8 mouse cellular contexts compared by ENCODE assay signal in the genomic region with DNA sequence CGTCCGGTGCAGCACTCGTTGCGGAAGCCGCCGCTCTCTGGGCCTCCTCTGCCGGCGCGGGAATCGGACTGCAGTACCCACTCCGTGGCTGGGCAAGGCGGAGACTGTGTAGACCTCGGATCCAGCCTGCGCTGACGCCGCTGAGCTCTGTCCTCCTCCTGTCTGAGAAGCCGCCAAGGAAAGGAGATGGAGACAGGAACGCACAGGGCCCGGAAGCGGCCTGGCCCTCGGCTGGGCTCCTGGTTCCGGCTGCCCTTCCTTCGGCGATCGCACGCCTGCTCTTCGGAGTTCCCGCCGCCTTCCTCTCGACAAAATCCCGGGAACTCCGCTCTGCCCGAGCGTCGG. TPM values are rescaled to one million over a fixed set of nuclear protein-coding genes. Genes with fewer than 3 reads are reported as not detected.
DNase-seq lines count a peak whose midpoint lies in the region; ATAC-seq and TF ChIP-seq lines count a peak whose summit lies in the region.

No protein-coding gene starts in this region.

- no peak; the same call in 1 of the 2 replicates for ATAC-seq in heart, embryonic 14.5 days (ENCODE audit: insufficient number of reproducible peaks, insufficient read depth, low FRiP score, low read depth)
- no peak for ATAC-seq in G1E (ENCODE audit: extremely low read depth, insufficient number of reproducible peaks, low FRiP score, poor library complexity, severe bottlenecking)
- no peak for ATAC-seq in hindbrain, embryonic 12.5 days (ENCODE audit: low FRiP score)
- ATAC-seq in cerebellum, adult (ENCODE audit: insufficient number of reproducible peaks, low FRiP score, low TSS enrichment): no peak; the same call in 1 of the 2 replicates

- H3K27ac ChIP-seq in heart, embryonic 14.5 days (replicated peaks in 1 of 2; ENCODE audit: control insufficient read depth in 1 of 2, insufficient read depth in 1 of 2, low read depth in 2 of 2, low read length in 2 of 2): peak overlapping the region; percentile 97 to 98
- peak overlapping the region; percentile 97 for H3K27ac ChIP-seq in hindbrain, embryonic 12.5 days

- H3K9me3 ChIP-seq in heart, embryonic 14.5 days (ENCODE audit: control insufficient read depth, low read length): no peaks in the 10 kb centered on the region
- H3K9me3 ChIP-seq in G1E (replicated peaks): no peaks in the 10 kb centered on the region
- no peaks in the 10 kb centered on the region for H3K9me3 ChIP-seq in hindbrain, embryonic 12.5 days (replicated peaks)

- peaks cover 24% of the 10 kb centered on the region for H3K36me3 ChIP-seq in heart, embryonic 14.5 days (ENCODE audit: control insufficient read depth, insufficient read depth, low read length)
- H3K36me3 ChIP-seq in G1E (replicated peaks): peaks cover 43% of the 10 kb centered on the region
- peaks cover 1% of the 10 kb centered on the region; the same call in 1 of the 2 replicates for H3K36me3 ChIP-seq in hindbrain, embryonic 12.5 days

- peak overlapping the region; percentile 98 for H3K9ac ChIP-seq in heart, embryonic 14.5 days (ENCODE audit: low read length)
- H3K9ac ChIP-seq in hindbrain, embryonic 12.5 days: peak overlapping the region; percentile 96

- H3K4me2 ChIP-seq in heart, embryonic 14.5 days (ENCODE audit: low read length): peak overlapping the region; percentile 99
- H3K4me2 ChIP-seq in hindbrain, embryonic 12.5 days (replicated peaks): peak overlapping the region; percentile 99

- peak overlapping the region; percentile 87 to 92 for H3K4me3 ChIP-seq in heart, embryonic 14.5 days (ENCODE audit: control insufficient read depth in 1 of 2, insufficient read depth in 1 of 2, low read depth in 1 of 2, low read length in 2 of 2)
- H3K4me3 ChIP-seq in G1E (ENCODE audit: low read depth, low read length): peak overlapping the region; percentile 78
- peak overlapping the region; percentile 97 for H3K4me3 ChIP-seq in hindbrain, embryonic 12.5 days

- H3K27me3 ChIP-seq in heart, embryonic 14.5 days (ENCODE audit: control insufficient read depth, insufficient read depth, low read length): no peaks in the 10 kb centered on the region
- no peaks in the 10 kb centered on the region for H3K27me3 ChIP-seq in G1E (ENCODE audit: insufficient read depth, low read length)
- no peaks in the 10 kb centered on the region for H3K27me3 ChIP-seq in hindbrain, embryonic 12.5 days

- DNase-seq in heart, adult 11 months: no peak
- no peak for DNase-seq in G1E (ENCODE audit: low spot score)
- DNase-seq in mesoderm, embryonic 11.5 days (ENCODE audit: low read depth, low spot score): peak; percentile 43
- no peak for DNase-seq in embryo, embryonic 10 days (ENCODE audit: low spot score)
- DNase-seq in left cerebral cortex, postnatal 36 days (ENCODE audit: low spot score in 2 of 2): no peak

- H3K4me1 ChIP-seq in heart, embryonic 14.5 days (ENCODE audit: control insufficient read depth in 2 of 2, insufficient read depth in 2 of 2, low read length in 2 of 2): peaks cover 3 to 25% of the 10 kb centered on the region in 2 experiments
- H3K4me1 ChIP-seq in G1E (ENCODE audit: insufficient read depth, low read depth, low read length): peaks cover 38% of the 10 kb centered on the region
- peaks cover 52% of the 10 kb centered on the region for H3K4me1 ChIP-seq in hindbrain, embryonic 12.5 days

- no peak for TF ChIP-seq CTCF in G1E (IDR thresholded peaks at IDR 0.05; ENCODE audit: low read depth, low read length)

- intact Hi-C loops in left cerebral cortex, postnatal 36 days (cut with DNase I): loop anchor here (10.0 kb wide), 1 partner anchor 483 kb away; a partner anchor contains a TSS

- WGBS in heart, embryonic 14.5 days: 0% methylated on average over 35 of the region's 35 CpGs
- under 1% methylated on average over 35 of the region's 35 CpGs for WGBS in hindbrain, embryonic 12.5 days

RNA-seq across cellular contexts. Expression of a gene that starts 0.6 kb away (rescaled TPM):
- polyA plus RNA-seq in heart, embryonic 14.5 days (2014; fragmentation: Nextera tagmentation; extraction: Ambion mirVana): 24.5 and 24.6 TPM in 2 replicates
- total RNA-seq in G1E (2014; fragmentation: Nextera tagmentation) (100 and 105 TPM in 2 replicates), G1E (2017) (105 and 131 TPM in 2 replicates)
- polyA plus RNA-seq in G1E (2012): 35.3 and 38.6 TPM in 2 replicates
- 49.1 and 53.4 TPM in 2 replicates for polyA plus RNA-seq in hindbrain, embryonic 12.5 days (2016; fragmentation: Nextera tagmentation; extraction: Ambion mirVana)
- 10 to 100 TPM; 41.7 to 42.4 TPM for total RNA-seq in left cerebral cortex, postnatal 36 days (2021)

RNA-seq across cellular contexts. Expression of a gene that starts 32.5 kb away (rescaled TPM):
- polyA plus RNA-seq in heart, embryonic 14.5 days (2014; fragmentation: Nextera tagmentation; extraction: Ambion mirVana): 12.4 and 16.5 TPM in 2 replicates
- not detected in 2 replicates for total RNA-seq in G1E (2014; fragmentation: Nextera tagmentation)
- 0.17 and 0.38 TPM in 2 replicates for total RNA-seq in G1E (2017)
- 0.02 and 0.07 TPM in 2 replicates for polyA plus RNA-seq in G1E (2012)
- 25.8 and 29.1 TPM in 2 replicates for polyA plus RNA-seq in hindbrain, embryonic 12.5 days (2016; fragmentation: Nextera tagmentation; extraction: Ambion mirVana)
- 10 to 100 TPM; 66.5 to 87.4 TPM for total RNA-seq in left cerebral cortex, postnatal 36 days (2021)

Comparison
In these comparisons a context has a peak if more than half of its experiments do, and no peak if none do; other contexts are left out.
1. RNA of a gene that starts 32.5 kb away (polyA plus RNA-seq): 25.8 to 29.1 TPM in hindbrain, embryonic 12.5 days and 12.4 to 16.5 TPM in heart, embryonic 14.5 days; 0.02 to 0.07 TPM in G1E; every median in the first group is over 10 times any median in the second.
2. Peak in every context shown above with its lines, with median percentiles within 50 percentile points of each other: H3K4me3 ChIP-seq.